Mouse (Mus musculus): Measurements from ENCODE around the gene Slc6a21.

The Slc6a21 gene

GRCm38 (mm10) chr7:45257063-45257840 lies 20.1 kb upstream of the Slc6a21 start:
- no peak for DNase-seq (ENCODE audit: low spot score)

- DNase-seq (ENCODE audit: low spot score), result no peak
These were observed 18.0 kb upstream of the Slc6a21 start for GRCm38 (mm10) chr7:45259281-45259680.

DNA sequence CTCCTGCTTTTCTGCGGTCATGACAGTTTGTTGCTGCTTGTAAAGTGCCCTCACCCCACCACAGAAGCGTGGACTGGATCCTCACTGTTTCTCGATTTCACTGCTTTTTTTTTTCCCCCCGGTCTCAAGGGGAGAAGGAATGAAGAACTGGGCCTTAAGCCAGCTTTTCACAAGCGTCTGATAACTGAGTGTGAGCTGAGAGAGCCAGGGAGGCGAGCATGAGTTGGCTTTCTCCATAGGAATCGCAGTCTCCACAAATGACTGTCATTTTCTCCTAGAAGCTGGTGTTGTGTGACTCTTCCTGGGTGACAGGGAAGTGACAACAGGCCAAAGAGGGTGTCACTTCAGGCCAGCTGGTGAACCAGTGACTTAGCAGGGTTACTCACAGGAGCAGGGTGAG lies 15.0 kb upstream of the Slc6a21 start:
- DNase-seq (ENCODE audit: low spot score), result no peak

DNA sequence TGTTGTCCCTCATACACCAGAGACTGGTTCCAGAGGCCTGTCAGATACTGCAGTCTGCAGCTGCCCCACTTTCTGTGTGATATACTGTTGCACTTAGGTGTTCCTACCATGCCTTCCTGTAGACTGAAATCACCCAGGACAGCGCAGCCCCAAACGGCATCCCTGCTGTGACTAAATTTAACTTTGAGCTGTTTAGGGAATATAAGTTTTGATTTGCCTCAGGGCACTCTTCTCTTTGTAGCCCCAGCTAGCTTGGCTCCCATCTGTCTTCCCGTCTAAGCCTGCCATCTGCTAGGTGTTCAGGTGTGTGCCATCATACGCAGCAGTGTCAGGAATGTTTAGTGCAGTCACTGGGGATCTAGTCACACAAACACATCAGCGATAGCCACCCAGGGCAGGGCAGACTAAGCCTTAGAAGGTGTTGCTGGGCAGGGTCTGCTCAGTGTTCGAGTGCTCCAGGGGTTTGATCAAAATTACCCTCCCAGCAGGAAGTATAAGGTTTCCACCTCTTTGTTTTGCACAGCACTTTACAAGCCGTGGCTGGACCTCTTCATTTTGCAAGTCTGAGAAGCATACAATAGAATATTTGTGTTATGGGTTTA lies 14.2 kb upstream of the Slc6a21 start:
- DNase-seq (ENCODE audit: low spot score), result no peak

GRCm38 (mm10) chr7:45264348-45264747 lies 13.0 kb upstream of the Slc6a21 start:
- no peak for DNase-seq (ENCODE audit: low spot score)

DNA sequence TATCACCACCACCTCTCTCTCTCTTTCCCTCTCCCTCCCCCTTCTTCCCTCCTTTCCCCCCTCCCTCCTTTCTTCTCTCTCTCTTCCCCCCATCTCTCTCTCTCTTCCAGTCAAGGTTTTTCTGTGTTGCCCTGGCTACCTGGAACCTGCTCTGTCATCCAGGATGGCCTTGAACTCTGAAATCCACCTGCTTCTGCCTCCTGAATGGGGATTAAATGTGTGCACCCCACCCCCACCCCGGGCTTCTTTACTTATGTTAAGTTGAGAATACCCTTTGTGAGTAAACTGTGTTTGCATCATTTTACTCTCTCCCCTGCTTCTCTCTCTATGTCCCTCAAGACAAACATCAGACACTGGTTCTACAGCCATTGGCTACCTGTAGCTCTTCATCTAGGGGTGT lies 11.8 kb upstream of the Slc6a21 start:
- no peak for DNase-seq (ENCODE audit: low spot score)

GRCm38 (mm10) chr7:45272786-45273412 lies 4.4 kb upstream of the Slc6a21 start:
- no peak for DNase-seq (ENCODE audit: low spot score)

DNA sequence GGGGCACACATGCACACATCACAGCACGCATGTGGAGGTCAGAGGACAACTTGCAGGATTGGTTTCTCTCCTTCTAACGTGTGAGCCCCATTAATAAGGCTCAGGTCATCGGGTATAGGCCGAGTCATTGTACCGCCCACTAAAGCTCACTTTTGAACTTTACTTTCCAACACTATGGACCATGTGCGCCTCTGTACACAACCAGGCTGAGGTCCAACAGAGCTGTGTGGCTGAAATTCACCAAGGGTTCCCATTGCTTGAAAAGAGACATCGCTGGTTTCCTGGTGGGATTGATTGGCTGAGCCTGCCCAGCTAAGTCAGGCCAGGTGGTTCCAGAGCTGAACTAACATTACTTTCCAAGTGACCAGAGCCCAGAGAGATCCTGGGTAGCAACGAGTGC lies 3.6 kb upstream of the Slc6a21 start:
- DNase-seq (ENCODE audit: low spot score), result no peak

DNA sequence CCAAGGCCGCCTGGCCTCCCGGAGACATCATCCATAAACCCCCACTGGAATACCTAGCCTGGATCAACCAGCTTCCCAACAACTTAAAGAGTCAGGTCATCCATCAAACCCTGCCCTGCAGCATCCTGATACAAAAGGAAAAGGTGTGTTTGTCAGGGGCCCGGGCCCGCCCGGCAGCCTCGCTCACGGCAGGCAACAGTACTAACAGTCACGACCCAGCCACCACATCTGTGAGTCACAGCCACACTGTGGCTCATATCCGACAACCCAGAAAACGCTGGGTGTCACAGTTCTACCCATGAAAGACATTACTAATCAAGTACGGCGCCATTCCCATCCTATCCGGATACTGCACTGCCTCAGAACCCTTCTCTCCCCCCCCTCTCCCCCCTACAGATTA lies 9.2 kb downstream of the Slc6a21 start:
- DNase-seq (ENCODE audit: low spot score), result no peak

DNA sequence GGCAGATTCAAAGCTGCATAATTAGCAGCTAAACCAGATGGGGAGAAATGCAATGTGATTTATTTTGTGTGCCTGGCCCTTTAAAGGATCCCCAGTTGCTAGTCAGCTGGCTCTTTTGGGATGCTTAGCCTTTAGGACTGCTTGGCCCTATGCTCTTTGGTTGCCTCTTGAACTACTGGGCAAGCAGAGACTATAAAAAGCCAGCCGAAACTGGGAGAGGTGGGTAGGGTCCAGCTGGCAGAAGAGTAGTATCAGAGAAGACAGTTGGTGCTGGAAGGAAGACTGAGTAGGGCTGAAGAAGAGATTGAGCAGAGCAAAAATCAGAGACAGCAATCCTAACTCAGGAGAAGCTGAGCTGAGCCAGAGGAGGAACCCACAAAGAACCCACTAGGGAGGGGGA lies 19.3 kb downstream of the Slc6a21 start:
- DNase-seq (ENCODE audit: low spot score), result no peak

DNA sequence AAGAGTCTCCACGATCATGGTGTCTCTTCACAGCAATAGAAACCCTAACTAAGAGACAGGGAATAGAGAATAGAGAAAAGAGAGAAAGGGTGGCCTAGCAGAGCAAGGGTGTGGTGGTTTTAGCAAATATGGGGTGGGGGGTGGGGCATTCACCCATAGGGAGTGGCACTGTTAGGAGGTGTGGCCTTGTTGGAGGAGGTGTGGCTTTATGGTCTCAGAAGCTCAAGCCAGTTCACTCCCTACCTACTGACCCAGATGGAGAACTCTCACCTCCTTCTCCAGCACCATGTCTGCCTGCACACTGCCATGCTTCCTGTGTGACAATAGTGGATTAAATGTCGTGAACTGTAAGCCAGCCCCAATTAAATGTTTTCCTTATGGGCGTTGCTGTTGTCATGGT lies 20.2 kb downstream of the Slc6a21 start:
- DNase-seq (ENCODE audit: low spot score), result no peak

DNA sequence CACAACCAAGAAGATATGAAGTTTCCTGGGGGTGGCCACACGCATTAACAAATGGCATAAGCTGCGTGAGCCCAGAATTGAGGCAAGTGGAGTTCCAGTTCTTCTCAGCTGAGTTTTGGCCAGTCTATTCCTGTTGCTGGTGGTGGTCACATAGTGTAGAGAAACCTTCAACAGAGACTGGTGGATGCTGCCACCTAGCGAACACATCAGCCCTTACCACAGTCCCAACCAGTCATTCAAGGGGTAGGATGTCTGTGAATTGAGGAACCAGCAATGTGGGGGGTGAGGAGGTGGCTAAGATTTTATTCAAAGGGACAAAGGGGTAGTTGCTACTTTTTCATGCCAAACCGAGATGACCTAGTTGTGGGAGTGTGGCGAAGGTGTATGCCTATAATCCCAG lies 22.4 kb downstream of the Slc6a21 start:
- DNase-seq (ENCODE audit: low spot score), result no peak

DNA sequence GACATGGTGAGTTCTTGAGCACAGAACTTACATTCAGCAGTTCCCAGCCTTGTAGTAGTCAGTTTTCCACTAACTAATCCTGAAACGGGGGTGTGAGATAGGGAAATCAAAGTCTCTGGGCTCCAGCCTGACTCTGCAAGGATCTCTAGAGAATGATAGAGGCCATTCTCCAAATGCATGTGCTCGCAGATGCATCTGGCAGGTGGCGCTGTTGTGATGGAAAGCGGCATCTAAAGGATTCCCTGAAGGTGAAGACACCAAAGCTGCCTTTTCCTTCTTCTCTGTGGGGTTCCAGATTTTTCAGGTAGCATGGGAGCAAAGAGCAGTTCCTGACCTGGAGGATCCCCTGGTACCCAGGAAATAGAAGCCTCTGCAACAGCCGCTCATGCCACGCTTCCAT lies 23.0 kb downstream of the Slc6a21 start:
- no peak for DNase-seq (ENCODE audit: low spot score)

GRCm38 (mm10) chr7:45302626-45303025 lies 25.3 kb downstream of the Slc6a21 start:
- DNase-seq (ENCODE audit: low spot score), result no peak

DNA sequence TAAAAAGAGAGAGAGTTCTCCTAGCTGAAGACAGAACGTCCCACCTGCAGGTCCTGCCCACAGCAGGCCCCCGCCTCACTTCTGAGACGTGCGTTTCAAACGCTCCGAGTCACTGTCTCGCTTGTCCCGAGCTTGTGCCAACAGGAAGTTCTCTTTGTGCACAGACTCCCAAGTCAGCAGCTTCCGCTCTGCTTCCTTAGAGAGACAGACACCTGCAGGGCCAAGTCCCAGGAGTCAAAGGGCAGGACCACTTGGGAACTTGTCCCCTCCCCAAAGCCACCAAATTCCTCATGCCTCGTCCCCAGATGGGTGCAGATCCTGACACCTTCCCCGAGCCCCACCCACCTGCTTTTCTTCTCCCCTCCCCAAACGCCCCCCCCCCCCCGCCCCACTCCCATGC lies 27.6 kb downstream of the Slc6a21 start:
- DNase-seq (ENCODE audit: low spot score), result no peak

DNA sequence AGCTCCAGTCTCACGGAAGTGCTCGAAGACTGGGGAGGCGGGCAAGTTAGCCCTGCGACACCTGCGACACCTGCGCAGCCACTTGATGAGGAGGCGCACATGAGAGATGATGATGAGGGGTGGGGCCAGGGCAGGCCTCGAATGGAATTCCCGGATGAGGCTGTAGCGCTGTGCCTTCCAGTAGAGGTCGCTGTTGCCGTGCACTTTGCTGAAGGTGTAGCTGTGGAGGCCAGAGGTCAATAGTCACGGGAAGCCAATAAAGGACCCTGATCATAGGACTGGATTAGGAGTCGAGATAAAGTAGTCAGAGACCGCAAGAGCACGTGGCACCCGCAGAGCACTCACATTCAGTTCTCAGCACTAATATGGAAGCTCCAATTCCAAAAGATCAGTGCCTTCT lies 28.0 kb downstream of the Slc6a21 start:
- DNase-seq (ENCODE audit: low spot score), result no peak

DNA sequence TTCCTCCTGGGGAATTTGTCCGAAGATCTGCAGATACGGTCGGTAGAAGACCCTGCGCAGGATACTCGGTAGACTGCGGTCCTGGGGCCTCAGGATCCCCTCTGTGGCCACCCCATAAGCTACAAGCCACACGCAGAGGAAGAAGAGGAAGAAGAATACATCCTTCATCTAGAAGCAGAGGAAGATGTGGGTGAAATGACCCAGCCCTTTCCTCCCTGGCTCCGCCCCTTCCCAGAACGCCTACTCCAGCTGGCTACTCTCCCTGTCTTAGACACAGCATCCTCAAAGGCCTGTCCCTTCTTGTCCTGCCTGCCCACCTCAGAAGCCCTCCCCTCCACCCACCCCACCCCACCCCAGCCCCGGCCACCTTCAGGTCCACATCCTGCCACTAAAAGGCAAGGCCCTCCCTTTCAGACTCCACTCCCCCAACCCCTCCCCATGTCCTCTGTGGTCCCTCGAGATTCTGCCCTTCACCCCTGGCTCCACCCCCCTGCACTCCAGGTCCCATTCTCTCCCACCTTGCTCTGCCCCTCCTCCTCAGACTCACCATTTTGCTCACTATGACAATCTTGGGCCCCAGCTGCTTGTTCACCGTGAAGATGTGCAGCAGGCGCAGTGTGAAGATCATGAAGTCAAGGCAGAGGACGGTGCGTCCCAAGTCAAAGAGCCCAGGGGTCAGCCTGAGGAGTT lies 31.4 kb downstream of the Slc6a21 start:
- no peak for DNase-seq (ENCODE audit: low spot score)

GRCm38 (mm10) chr7:45309455-45309854 lies 32.1 kb downstream of the Slc6a21 start:
- no peak for DNase-seq (ENCODE audit: low spot score)

- no peak for DNase-seq (ENCODE audit: low spot score)
These were observed 34.7 kb downstream of the Slc6a21 start for GRCm38 (mm10) chr7:45312023-45312422.

DNA sequence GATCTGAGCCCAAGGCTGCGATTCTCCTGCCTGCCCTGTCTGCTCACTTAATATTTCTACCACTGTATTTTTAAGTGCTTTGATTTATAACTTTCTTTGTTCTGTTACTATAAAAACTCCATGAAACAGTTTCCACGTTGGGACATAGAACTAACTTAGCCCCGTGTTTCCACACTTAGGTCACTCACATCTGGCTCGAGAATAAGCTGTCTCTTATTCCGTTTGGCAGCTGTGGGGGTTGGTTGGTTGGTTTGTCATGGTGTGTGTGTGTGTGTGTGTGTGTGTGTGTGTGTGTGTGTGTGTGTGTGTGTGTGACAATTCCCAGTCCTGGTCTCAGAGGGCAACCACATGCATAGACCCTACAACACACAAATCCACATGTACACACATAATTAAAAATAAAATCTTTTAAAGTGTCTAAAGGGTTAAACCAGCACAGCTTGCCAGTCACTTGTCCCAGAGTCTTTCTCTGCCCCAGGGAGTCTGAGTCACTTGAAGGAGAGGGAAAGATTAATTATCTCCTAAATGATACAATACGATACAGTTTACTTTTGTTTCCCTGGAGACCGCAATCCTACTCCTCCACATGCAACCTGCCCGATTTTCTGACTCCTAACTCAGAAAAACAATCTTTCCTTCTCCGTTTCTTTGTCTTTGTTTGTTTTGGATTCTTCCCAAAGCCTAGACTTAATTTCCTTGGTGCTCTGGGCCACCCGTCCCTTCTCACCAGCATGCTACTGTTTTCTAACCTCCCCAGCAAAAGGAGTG lies 35.6 kb downstream of the Slc6a21 start:
- no peak for DNase-seq (ENCODE audit: low spot score)

DNA sequence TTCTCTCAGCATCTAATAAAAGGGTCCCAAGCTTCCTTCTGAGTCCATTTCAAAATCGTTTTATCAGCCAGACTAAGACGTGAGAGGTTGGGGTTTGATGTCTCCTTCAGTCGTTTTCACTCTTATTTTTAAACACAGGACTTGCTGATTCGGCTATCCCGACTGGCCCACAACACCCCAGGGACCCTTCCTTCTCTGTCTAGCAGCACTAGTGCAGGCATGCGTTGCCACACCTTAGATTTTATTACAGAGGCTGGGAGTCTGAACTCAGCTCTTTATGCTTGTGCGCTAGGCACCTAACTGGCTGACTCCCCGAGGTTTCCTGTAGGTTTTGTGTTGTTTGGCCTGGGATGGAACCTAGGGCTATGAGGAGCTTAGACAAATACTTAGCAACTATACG lies 36.2 kb downstream of the Slc6a21 start:
- DNase-seq (ENCODE audit: low spot score), result no peak

DNA sequence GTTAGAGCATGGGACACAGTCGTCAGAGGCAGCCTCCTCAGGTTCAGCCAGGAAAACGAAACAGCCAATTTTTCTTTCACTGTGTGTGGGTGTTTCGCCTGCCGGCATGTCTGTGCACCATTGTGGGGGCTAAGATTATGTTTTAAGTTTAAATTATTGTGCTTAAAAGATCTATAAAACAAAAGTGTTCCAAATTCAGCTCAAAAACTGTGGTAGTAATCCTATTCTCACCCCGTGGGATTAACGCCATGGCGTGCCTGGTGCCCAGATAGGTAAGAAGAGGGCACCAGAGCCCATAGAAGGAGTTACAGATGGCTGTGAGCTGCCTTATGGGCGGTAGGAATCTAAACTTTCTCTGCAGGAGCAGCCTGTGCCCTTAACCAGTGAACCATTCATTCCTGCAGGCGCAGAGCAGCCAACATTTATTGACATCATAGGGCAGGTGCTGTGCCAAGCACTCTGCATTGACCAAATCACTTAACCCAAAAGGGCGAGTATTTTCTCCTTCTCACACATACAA lies 37.9 kb downstream of the Slc6a21 start:
- no peak for DNase-seq (ENCODE audit: low spot score)
